9 mouse cellular contexts compared by ENCODE assay signal in the genomic region with DNA sequence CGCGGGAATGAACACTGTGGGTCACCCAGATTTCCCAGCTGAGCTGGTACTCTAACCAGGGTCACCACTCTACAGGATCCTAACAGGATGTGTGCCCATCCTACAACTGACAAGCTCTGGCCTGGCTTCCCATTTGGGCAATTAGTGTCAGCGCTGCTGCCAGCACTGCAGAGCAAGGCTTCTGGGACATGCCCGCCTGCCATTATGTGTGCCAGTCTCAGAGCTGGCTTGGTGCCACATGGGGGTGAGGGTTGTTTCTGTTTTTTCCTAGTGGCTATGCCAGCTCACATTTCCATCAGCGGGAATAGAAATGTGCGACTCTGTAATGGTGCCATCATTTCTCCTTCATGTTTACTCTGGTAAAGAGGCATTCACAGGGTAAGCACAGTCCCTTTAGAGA. TPM values are rescaled to one million over a fixed set of nuclear protein-coding genes. Genes with fewer than 3 reads are reported as not detected.
DNase-seq lines count a peak whose midpoint lies in the region; ATAC-seq and TF ChIP-seq lines count a peak whose summit lies in the region.
"Had no signal": no experiment of that assay in that cellular context is flagged by ENCODE, and none has a peak within 500 bp of the region (broad histone marks: within the 10 kb centered on the region; RNA-seq: fewer than 3 reads in every experiment).

No protein-coding gene starts in this region.

- no peak for TF ChIP-seq CTCF in gastrocnemius, adult 2 months (IDR thresholded peaks at IDR 0.05)

- no peak overlapping the region for H3K27ac ChIP-seq in gastrocnemius, adult 2 months
- H3K27ac ChIP-seq: limb, embryonic 12.5 days had no signal

- H3K4me3 ChIP-seq in gastrocnemius, adult 2 months, result no peak overlapping the region
- H3K4me3 ChIP-seq: limb, embryonic 12.5 days had no signal

- no peak for ATAC-seq in inflammation-experienced regulatory T-cells, adult 6 months

- intact Hi-C loops in gastrocnemius, adult 2 months (cut with DNase I), result no loop called here
- intact Hi-C loops in left cerebral cortex, postnatal 14 days (cut with DNase I), result loop anchor here (5.0 kb wide), 1 partner anchor 47 kb away; no protein-coding TSS in a partner anchor

- peak; percentile 61 for DNase-seq in kidney, postnatal 10 days
- no peak for DNase-seq in kidney, adult 11 months
- peak; percentile 89 for DNase-seq in cerebellum, adult 11-12 months
- peak; percentile 70 for DNase-seq in gastrocnemius, adult 2 months
- peak; percentile 82 to 83 for DNase-seq in left cerebral cortex, postnatal 14 days (ENCODE audit: low spot score in 2 of 2)
- DNase-seq in urinary bladder, postnatal 4 days (ENCODE audit: low spot score in 2 of 2), result no peak
- no peak for DNase-seq in thymus, postnatal 36 days

RNA-seq across cellular contexts. Expression of a gene that starts 15.7 kb away (rescaled TPM):
- total RNA-seq in gastrocnemius, adult 2 months (2021), result 1 to 10 TPM; 2.5 to 3.1 TPM
- 10 to 100 TPM; 60.3 to 64.5 TPM for total RNA-seq in left cerebral cortex, postnatal 14 days (2021)
- polyA plus RNA-seq in inflammation-experienced regulatory T-cells, adult 6 months (2017; shearing (Covaris generic)), result 10 to 100 TPM in 1 of 3 experiments, 1 to 10 TPM in 2; 5.2 to 14.8 (median 7.4) TPM

Comparison
In these comparisons a context has a peak if more than half of its experiments do, and no peak if none do; other contexts are left out.
1. DNase-seq: peak in kidney, postnatal 10 days (single experiment), cerebellum, adult 11-12 months (single experiment), gastrocnemius, adult 2 months (single experiment) and left cerebral cortex, postnatal 14 days (2 of 2); none in kidney, adult 11 months (single experiment), urinary bladder, postnatal 4 days (0 of 2) and thymus, postnatal 36 days (0 of 2).
2. RNA of a gene that starts 15.7 kb away (total RNA-seq): 60.3 to 64.5 TPM in left cerebral cortex, postnatal 14 days; 2.5 to 3.1 TPM in gastrocnemius, adult 2 months; every median in the first group is over 10 times any median in the second.